Mouse (Mus musculus) natural killer cell, adult 2 months (primary cell): ENCODE measurements around the gene Trp53i13.

Source experiments
- DNase-seq, 2 experiments: peaks; one replicate each; pipeline ENCODE4 v3.0.0; 2022; ENCODE audit warnings: low spot score in 2 of 2

Trp53i13 gene

DNA sequence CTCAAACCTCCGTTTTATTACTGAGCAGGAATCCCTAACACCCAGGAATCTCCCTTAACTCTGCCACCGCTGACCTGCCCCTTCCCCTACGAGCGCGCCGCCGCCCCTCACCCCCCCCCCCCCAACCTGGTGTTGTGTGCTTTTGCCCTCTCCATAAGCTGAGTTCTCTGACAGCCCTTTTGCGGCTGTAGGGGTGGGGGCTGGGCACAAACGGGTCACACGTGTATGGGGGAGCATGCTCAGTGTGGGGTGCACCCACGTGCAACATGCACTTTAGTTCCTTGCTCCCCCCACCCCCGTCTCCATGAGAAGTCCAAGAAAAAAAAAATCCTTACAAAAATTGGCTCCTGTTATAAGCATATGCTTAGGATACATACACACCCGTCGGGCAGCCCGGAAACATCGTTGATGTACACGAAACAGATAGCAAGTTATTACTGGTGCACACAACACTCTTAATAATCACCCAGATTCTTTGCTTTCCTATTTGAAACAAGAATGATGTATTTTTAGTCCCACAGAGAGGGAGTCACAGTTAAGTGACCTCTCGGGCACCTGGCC lies 23.4 kb downstream of the Trp53i13 start:
- DNase-seq = no peak

DNA sequence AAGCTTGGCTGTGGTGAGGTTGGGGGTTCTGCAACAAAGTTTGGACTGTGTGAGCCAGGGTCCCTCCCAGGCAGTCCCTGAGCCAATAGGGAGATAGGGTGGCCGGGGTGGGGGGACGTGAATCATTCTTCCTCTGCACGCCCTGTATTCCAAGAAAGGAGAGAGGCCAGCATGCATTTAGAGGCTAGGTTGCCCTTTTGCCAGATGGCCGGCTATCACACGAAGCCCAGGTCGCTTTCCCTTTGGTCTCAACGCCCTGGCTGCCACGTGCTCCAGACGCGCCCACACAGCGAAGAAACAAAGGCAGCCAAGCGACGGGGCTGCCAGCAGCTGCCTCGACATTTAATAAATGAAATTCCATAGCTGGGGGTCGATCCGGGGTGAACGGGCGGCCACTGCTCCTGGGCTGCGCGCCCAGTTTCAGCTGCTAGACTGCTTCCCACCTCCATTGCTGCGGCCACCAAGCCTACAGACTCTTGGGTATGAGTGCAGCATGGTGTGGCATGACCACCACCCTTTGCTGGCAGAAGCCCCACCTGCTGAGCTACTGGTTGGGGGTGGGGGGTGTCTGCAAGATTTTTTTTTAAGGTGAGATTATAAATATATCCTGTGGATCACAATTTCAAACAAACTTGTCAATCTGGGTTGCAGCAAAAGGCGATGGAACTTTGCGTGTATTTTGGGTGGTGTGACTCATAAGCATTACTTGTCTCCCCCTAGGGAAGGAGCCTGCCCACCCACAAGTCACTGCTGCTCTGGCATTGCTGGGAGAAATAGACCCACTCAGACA lies 24.1 kb downstream of the Trp53i13 start:
- DNase-seq = peak in 1 of 2 experiments; percentile 30

DNA sequence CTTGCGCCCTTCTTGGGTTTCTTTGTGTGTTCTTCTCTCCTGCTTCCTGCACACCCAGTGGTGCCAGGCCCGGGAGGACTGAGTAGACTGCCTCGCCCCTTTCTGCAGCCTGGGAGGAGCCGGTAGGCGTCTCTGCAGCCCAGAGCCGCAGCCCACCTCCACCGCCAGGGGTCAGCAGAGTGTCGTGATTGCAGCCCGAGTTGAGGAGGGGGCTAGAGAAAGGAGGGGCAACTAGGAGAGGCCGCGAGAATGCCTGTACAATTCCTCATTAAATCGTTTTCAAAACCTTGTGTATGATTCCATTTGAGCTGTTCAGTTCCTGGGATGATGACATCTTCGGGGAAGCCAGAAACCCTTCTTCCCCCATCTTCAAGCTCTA lies 24.7 kb downstream of the Trp53i13 start:
- peak; percentile 71 to 84 for DNase-seq

DNA sequence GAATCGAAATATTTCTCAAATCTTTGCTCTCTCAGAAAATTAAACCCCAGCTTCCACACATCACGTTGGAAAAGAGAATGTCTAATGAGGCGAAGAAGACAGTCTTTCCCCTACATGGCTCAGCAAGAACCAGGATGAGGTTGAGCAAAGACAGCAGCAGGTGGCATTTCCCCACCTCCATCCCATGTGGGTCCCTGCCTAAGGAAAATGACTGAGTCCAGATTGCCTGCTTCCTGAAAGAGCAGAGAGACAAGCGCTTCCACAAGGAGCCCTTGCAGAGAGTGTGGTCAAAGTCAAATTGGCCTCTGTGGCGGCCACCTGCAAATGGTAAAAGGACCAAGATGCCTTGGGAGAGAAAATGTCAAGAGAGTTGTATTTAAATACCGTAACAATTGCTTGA lies 25.3 kb downstream of the Trp53i13 start:
- DNase-seq = no peak

DNA sequence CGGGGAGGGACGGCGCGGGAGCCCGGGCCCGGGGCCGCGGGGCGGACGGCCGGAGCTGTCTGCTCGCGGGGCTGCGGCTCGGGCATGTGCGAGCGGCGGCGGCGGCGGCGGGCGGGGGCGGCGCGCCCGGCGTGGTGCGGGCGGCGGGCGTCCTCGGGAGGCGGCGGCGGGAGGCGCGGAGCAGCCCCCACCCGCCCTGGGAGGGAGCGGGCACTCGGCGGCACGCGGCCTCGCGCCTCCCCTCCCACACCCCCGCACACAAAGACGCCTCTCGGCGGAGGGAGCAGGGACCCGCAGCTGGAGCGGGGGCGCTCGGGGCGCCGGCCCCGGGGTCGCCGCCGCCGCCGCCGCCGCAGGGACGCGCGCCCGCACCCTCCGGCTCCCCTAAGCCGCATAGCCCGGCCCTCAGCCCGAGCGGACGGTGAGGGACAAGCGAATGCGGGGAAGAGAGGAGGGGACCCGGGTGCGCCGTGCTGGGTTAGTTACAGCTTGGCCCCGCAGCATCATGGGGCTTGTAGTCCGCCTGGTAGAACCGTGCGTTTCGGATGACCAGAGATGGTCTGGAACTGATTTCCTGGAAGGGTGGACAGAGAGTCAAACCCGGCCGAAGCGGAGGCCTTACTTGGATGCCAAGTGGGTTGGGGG lies 26.1 kb downstream of the Trp53i13 start, which contains the start of gene Ankrd13b:
TSS of gene Ankrd13b (minus strand) at position 88 of the 645 bp plus-strand sequence.
- DNase-seq = peak in 1 of 2 experiments; percentile 32

DNA sequence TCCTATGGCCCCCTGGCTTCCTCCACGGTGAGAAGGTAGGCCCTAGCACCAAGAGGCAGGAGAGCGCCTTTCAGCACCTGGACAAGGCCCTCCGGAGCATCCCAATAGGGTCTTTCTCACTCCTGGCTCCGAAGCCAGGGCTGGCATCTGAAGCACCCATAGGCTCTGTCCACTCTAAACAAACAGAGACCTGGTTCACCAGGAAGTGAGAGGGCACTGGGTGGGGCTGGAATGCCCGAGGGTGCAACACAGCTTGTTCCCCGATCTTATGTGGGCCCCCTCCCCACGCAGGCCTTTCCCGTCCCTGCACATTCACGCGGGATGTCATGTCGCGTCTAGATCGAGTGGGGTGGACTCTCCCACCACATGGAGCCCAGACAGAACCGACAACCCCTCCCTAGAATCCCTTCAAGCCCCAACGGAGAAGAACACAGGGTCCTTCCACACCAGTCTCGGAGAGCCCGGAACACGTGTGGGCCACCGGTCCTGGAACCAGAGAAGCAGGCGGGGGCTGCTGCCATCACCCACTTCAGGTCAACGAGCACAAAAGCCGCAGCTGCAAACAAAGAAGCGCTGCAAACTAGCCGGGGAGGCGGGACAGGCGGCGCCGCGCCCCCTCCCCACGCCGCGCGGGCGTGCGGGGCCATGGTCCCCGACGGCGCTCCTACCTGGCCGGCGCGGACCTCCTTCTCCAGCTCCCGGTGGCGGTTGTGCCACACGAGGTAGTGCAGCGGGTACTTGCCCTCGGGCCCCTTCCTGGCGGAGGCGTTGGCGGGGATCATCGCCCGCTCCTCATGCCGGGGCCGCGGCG lies 26.8 kb downstream of the Trp53i13 start:
- no peak for DNase-seq

DNA sequence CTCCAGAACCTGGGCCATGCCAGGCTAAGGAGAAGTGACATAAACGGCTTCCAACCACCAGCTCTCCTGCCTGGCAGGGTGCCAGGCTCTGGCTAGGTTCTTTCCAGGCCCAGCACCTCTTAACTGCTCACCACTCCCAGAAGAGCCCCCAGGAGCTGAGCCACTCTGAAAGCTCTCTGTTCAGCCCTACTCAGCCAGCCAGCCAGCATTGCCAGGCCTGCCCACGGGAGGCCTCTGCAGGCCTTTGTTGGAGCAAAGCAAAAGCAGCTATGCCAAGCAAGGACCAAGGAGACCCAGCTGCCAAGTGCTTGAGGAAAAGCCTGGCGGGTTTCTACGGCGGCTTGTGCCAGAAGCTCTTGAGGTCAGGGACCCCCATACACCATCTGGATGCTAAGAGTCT lies 29.0 kb downstream of the Trp53i13 start:
- DNase-seq = no peak

DNA sequence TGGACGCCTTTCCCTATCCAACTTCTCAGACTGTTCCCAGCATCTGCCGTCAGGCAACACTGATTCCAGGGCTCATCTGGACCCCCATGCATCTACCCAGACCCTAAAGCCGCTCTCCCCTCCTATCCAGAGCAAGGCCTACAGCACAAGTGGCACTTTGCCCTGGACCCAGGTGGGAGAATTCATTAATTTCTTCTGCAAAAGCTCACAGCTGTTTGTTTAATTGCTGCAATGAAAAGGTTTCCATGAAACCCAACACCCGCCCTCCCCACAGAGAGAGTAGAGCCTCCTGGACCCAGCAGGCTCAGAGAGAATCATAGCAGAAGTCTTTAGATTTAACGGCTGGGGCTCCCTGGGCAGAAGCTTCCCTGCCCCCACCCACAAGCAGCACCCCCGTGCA lies 30.6 kb downstream of the Trp53i13 start:
- no peak for DNase-seq

DNA sequence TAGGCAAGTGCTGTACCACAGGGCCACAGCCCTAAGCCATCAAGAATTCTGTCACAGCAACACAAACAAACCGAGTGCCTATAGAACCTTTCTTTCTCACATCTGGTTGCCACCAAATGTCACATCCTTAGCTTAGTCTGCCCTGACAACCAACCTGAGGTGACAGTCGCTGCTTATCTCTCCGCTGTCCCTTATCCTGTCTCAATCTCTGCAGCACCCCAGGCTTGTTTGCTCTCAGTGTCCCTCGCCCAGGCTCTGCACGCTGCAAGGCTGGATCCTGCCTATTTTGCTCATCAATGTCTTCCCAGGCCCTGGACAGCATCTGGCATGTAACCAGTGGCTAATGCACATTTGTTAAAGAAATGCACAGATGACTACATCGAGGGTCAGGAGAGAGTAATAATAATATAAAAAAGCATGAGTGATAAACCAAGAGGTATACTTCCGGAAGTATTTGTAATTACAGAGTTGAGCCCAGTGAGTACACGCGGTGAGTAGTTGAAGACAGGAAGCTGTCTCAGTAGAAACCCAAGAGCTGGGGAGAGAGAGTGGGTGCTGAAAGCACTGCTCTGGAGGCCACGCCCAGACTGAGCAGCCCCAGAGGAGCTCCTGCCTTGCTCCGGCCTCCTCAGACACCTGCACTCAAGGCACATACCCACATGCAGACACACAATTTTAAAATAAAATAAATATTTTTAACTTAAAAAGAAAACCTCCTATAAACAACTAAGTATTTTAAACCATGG lies 32.1 kb downstream of the Trp53i13 start:
- DNase-seq = peak; percentile 37 to 52

DNA sequence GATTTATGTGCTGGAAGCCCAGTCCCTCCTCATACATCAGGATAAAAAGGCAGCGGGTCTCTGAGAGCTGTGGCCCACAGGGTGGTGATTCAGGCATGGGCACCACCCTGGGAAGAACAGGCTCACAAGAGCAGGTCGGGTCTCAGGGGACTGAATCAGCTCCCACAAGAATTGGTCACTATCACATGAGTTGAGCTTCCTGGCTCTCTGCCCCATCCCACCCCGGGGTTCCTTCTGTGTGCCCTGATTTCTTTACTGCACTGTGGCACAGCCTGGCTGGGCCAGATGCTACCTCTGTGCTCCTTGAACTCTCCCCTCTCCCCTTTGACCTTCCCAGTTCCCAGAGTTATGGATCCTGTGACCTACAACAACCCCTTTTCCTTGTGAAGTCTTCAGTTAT lies 32.7 kb downstream of the Trp53i13 start:
- DNase-seq = no peak

DNA sequence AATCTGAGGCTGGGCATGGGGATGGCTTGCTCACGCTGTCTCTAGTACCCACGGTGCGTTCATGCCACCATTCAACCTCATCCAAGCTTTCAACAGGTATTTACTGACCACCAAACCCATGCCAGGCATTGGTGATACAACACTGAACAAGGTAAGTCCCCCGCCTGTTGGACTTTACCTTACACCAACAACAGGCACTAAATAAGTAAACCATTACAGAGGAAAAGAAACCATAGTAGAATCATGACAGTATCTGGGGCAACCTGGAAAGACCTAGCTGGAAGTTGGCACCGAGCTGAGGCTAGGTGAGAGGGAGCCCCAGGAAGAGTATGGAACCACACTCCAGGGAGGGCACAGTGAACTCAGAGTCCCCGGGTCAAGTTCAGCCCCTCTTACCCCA lies 38.9 kb downstream of the Trp53i13 start:
- DNase-seq = no peak

DNA sequence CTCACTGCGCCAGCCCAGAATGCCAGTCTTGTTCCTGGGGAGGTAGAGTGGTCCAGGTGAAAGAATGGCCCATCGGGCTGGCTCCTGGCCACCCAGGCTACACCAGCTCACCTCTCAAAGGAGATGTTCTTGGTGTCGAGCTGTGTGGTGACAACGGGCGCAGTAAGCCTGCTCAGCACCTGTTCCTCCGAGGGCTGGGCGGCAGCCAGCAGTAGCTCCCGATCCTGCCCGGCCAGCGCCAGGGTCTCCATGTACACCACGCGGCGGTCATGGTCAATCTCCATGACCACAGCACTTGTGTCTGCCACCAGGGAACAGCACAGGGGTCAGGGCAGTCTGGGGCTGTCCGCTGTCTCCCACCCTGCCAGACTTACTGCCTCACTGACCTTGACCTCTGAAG lies 39.6 kb downstream of the Trp53i13 start:
- no peak for DNase-seq

DNA sequence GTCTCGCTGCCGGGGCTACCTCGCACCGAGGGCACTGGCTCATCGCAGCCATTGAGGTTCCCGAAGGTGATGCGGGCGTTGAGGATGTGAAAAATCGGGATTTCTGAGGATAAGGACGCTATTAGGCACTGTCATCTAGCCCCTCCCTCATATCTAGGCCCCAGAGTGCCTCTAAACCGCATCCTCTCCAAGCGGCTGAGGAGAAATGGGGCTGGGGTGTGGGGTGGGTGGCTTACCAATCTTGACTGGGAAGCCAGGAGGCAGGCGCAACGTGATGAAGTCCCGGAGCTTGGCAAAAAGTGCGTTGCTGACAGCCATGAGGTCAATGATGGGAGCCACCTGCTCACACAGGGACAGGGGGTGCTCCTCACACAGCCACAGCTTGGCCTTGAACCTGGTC lies 43.0 kb downstream of the Trp53i13 start:
- no peak for DNase-seq

DNA sequence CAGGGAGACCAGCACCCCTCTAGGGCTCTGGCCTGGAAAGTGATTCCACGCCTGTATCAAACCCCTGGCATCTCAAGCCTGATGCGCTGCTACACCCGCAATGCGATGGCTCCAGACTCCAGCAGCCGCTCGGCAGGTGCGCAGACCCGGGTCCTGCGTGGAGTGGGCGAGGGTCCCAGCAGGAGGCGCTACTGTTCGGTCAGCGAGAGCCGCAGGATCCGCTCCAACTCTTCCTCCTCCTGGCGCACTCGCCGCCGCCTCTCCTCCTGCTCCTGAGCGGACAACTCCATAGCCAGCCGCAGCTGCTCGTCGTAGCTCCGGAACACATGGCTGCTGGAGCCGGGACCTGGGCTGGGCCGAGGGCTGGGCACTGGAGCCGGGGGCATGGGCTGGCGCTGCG lies 44.4 kb downstream of the Trp53i13 start:
- no peak for DNase-seq

DNA sequence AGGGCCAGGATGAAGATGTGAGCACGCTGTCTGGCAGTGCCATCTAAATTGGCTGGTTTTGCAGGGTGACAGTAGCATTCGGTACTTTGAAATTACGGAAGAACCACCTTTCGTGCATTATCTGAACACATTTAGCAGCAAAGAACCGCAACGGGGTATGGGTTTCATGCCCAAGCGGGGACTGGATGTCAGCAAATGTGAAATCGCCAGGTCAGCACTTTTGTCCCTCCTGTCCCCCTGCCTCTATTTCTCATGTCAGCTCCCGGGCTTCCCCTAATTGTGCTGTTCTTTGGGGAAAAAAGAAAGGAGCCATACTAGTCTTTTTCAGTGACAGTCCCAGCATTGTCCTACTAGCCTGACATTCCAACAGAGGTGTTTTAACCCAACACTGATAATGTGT lies 47.4 kb downstream of the Trp53i13 start:
- DNase-seq = no peak

DNA sequence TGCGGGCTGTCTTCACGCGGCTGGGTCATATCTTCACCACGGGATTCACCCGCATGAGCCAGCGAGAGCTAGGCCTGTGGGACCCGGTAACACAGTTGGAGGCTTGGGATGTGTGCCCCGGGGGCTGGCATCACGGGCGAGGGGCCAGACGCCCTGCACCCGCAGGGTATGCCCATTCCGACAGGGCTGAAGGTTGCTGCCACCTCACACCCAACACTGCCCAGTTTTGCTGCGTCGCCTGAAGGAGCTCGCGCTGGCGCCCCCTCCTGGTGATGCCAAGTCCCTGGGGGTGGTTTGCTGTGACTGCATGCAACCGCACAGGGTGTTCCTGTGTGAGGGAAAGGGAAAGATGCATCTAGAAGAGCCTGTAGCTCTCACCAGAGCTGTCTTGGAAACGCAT lies 48.0 kb downstream of the Trp53i13 start:
- DNase-seq = peak; percentile 69 to 81

DNA sequence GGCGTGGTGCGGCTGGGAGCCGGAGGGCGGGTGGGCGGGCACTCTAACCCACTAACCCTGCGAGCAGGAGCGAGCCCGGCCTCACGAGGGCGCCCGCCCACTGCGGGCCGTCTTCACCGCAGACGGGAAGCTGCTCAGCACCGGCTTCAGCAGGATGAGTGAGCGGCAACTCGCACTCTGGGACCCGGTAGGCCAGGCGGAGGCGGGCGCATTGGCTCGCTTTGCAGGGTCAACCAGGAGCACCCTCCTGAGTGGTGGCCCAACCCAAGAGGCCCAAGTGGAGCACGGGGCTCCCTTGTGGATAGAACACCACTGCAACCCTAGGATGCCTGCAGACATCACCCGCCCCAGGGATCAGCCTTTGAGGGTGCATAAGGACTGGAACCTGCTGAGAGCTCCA lies 48.6 kb downstream of the Trp53i13 start:
- DNase-seq = peak; percentile 71 to 78

DNA sequence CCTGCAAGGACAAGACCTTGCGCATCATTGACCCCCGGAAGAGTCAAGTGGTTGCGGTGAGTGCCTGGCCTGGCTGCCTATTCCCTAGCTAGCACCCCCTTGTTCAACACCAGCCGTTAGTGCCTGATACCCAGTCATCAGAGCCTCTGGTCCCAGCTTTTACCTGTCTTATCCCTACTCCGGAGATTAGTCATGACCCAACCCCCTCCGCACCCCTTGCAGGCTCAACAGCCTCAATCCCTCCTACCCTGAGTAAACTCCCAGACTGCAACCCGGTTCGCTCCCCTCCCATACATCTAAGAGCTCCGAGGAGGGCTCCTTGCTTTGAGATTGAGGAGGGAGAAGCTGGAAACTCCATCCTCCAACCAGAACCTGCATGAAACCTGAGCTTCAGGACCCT lies 49.2 kb downstream of the Trp53i13 start:
- no peak for DNase-seq

DNA sequence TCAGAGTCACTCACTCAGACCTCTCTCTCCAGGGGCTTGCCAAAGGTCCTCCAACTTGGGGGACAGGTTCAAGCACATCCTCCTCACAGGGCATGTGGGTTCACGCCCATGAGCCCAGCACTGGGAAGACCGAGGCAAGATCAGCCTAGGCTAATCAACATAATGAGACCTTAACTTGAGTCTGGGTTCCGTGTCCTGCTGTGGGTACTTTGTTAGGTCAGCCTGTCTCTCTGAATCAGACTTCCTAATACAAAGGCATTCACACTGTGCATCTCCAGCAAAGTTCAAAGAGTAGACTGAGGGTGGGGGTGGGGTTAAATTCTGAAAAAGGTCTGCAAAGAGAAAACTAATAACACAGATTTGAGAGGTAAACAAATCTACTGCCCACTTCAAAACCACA lies 50.7 kb downstream of the Trp53i13 start:
- no peak for DNase-seq

DNA sequence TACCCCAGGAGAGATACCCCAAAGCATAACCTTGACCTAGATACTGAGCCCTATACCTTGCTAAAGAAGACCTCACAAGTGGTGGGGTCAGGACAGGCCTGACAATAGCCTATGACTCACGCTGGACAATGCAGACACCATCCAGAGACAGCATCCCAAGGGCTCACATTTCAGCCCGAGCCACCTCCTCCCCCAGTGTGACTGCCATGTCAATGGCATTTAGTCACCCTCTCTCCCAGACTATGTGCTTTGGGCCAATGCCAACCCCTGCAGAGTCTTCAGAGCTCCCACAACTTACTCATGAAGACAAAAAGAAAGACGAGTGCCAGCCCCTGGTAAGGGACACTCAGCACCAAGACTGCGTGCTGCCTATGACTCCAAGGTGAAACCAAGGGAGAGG lies 51.1 kb downstream of the Trp53i13 start:
- no peak for DNase-seq

DNA sequence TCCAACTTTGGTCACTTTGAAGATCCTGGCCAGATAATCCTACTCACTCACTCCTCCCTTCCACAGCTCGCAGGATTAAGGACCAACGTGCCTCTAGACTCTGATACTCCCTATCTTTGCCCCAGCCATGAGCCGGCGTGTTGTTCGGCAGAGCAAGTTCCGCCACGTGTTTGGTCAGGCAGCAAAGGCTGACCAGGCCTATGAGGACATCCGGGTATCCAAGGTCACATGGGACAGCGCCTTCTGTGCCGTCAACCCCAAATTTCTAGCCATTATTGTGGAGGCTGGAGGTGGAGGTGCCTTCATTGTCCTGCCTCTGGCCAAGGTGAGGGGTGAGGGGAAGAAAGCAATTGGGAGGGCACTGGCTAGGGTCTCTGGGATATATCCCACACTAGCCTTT lies 52.0 kb downstream of the Trp53i13 start:
- DNase-seq = no peak

DNA sequence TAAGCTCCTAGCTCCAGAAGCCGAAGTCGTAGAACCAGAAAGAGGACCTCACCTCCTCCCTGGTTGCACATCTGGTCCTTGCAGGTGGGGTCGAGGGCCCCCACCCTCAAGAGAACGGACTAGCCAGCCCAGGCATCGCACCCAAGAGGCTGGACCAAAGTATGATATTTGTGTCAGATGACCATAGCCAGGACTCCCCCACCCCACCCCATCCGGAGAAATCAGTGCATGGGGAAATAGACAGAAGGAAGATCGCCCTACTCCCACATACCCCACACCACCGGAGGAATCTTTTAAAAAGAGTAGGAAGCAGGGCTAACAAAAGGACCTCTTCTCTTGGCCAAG lies 52.7 kb downstream of the Trp53i13 start:
- DNase-seq = no peak
